Mouse (Mus musculus) liver, embryonic 11.5 days (tissue): ENCODE data around the gene Tars. TPM values are rescaled to one million over a fixed set of nuclear protein-coding genes. Genes with fewer than 3 reads are reported as not detected.
A peak's percentile ranks its signal among the peaks of the same experiment; 100 is the strongest.

Experiments
- ATAC-seq: fragments of 200-750 bp; cut with Nextera tagmentation; replicated peaks from 2 replicates; pipeline ENCODE4 v1.8.0; 2017; ENCODE audit warnings: moderate number of reproducible peaks, mild to moderate bottlenecking, moderate TSS enrichment, moderate library complexity; ENCODE audit not compliant: low FRiP score
- DNase-seq: peaks from one replicate; pipeline ENCODE4 v3.0.0-alpha.2; 2017; ENCODE audit warnings: low spot score
- H3K27ac ChIP-seq: fragments of 300-500 bp; sonication (generic); 2 replicates; pipeline ENCODE4 v1.5.1; 2014; ENCODE audit warnings: mild to moderate bottlenecking, low read depth, low read length, control low read depth
- H3K27me3 ChIP-seq: fragments of 300-500 bp; sonication (generic); replicated peaks from 2 replicates; pipeline ENCODE4 v1.6.1; 2014; ENCODE audit warnings: low read length, mixed read lengths; ENCODE audit not compliant: control insufficient read depth, insufficient read depth
- H3K36me3 ChIP-seq: fragments of 300-500 bp; sonication (generic); 2 replicates; pipeline ENCODE4 v1.6.1; 2014; ENCODE audit warnings: mild to moderate bottlenecking, low read length, moderate library complexity, mixed read lengths; ENCODE audit not compliant: control insufficient read depth, insufficient read depth
- H3K4me1 ChIP-seq: fragments of 300-500 bp; sonication (generic); replicated peaks from 2 replicates; pipeline ENCODE4 v1.6.1; 2014; ENCODE audit warnings: low read length, mixed read lengths; ENCODE audit not compliant: control insufficient read depth, insufficient read depth
- H3K4me2 ChIP-seq: fragments of 300-500 bp; sonication (generic); 2 replicates; pipeline ENCODE4 v1.6.1; 2014; ENCODE audit warnings: mild to moderate bottlenecking, control low read depth, moderate library complexity
- H3K4me3 ChIP-seq: fragments of 300-500 bp; sonication (generic); 2 replicates; pipeline ENCODE4 v1.5.1; 2014; ENCODE audit warnings: low read depth, low read length, control low read depth
- H3K9ac ChIP-seq: fragments of 300-500 bp; sonication (generic); 2 replicates; pipeline ENCODE4 v1.6.1; 2014; ENCODE audit warnings: low read depth, low read length, control low read depth
- H3K9me3 ChIP-seq: fragments of 300-500 bp; sonication (generic); 2 replicates; pipeline ENCODE4 v1.6.1; 2016; ENCODE audit warnings: low read length, inconsistent platforms, mixed read lengths; ENCODE audit not compliant: control insufficient read depth
- WGBS: fragments of 180-500 bp; shearing (Covaris S2); extraction: QIAGEN DNeasy Blood & Tissue Kit; methylation state at CpG from one replicate; pipeline ENCODE4 v1.1.7; 2014; 5-methylcytosine and 5-hydroxymethylcytosine counted together
- polyA plus RNA-seq: library from polyadenylated mRNA; unstranded; fragments of >200 nt; fragmentation: Nextera tagmentation; extraction: Ambion mirVana; gene quantifications from 2 replicates; pipeline ENCODE4 v1.2.1, GENCODE M21; 2014

Gene Tars
- polyA plus RNA-seq, 1 experiment from 2014 or later: 105 TPM

DNA sequence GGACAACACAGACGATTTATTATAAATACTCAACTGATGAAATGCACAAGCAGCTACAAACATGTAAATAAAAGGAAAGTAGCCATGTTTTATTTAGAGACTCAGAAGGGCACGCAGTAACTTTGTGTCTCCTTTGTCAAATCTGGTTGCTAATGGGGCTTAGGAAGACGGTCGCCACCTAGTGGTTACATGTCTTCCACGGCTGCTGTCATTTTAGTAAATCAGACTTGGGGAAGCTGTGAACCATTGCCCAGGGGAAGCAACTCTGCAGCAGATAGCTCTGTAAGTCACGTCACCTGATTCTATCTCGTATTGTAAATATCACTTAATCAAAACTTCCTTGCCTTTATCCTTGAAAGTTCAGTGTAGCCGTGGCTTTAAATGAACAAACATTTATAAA lies 7.9 kb upstream of the Tars start:
- ATAC-seq (no peak), DNase-seq (no peak)
- Histone ChIP-seq H3K4me3 (no peak overlapping the region), H3K9ac (no peak overlapping the region), H3K27me3 (no peaks in the 10 kb centered on the region), H3K9me3 (no peaks in the 10 kb centered on the region), H3K4me2 (no peak overlapping the region), H3K36me3 (no peaks in the 10 kb centered on the region), H3K27ac (no peak overlapping the region), H3K4me1 (no peaks in the 10 kb centered on the region)
- 12% methylated on average over 8 of the region's 8 CpGs for WGBS

DNA sequence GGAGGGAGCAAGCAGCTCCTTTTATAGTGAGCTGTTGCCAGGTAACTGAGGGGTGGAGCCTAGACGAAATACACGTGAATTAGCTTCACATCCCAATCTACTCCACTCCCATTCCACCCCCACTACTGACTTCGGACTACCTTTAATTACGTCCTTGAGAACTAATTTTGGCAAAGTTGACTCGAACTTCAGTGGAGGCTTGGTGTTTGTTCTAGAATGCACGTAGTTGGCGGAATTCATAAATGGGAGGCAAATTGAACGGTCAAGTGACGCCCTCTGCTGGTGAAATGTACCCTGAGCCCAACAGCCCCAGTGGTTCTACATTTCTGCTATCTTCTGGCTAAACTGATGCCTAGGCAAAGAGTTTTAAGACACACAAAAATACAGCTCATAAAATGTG lies 7.3 kb upstream of the Tars start:
- no peak for ATAC-seq
- Histone ChIP-seq H3K4me3 (no peak overlapping the region), H3K4me1 (no peaks in the 10 kb centered on the region), H3K27ac (no peak overlapping the region), H3K4me2 (peak overlapping the region; percentile 21; the same call in 1 of the 2 replicates), H3K27me3 (no peaks in the 10 kb centered on the region), H3K36me3 (no peaks in the 10 kb centered on the region), H3K9me3 (no peaks in the 10 kb centered on the region), H3K9ac (no peak overlapping the region)
- 28% methylated on average over 9 of the region's 9 CpGs for WGBS
- DNase-seq: no peak

DNA sequence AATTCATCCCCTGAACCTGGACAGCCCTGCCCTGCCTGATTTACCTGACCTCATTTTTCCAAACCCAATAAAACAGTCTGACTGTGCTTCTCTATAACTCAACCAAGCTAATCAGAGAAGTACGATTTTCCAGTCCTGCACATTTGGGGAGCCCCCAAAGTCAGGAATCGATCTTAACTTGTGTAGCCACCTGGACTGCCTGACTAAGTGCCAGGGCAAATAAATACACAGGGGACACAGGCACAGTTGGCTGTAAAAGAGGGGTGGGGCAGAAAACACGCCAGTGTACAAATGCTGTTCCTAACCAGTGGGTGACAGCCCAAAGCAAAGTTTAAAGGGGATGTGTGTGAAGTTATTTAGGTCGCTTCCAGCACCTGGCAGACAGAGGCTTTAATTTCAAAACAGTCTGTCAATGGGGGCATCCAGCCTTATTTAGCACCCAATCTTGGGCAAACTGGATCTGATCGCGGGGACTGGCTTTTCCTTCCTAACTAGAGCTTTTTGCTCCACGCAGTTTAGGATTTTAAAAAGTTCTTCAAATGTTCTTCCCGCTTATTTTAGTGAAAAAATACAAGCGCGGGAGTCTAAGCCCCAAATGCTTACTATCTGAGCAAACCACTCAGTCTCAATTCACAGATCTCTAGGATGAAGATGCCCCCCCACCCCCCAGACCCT lies 652 bp downstream of the Tars start:
- no peaks in the 10 kb centered on the region for H3K27me3 ChIP-seq
- H3K9me3 ChIP-seq: no peaks in the 10 kb centered on the region
- H3K4me1 ChIP-seq: peaks cover 7% of the 10 kb centered on the region
- H3K9ac ChIP-seq: peak overlapping the region; percentile 88
- WGBS: 6% methylated on average over 10 of the region's 10 CpGs
- H3K27ac ChIP-seq: no peak overlapping the region; the same call in 1 of the 2 replicates
- ATAC-seq: no peak
- H3K36me3 ChIP-seq: peaks cover 9% of the 10 kb centered on the region
- H3K4me2 ChIP-seq: peak overlapping the region; percentile 93
- DNase-seq: no peak
- H3K4me3 ChIP-seq: peak overlapping the region; percentile 86

GRCm38 (mm10) chr15:11396421-11396820 lies 3.0 kb downstream of the Tars start:
- Histone ChIP-seq H3K36me3 (peaks cover 30% of the 10 kb centered on the region), H3K27ac (no peak overlapping the region), H3K4me1 (peaks cover 7% of the 10 kb centered on the region), H3K27me3 (no peaks in the 10 kb centered on the region), H3K4me3 (no peak overlapping the region), H3K9me3 (no peaks in the 10 kb centered on the region), H3K9ac (no peak overlapping the region), H3K4me2 (no peak overlapping the region)
- ATAC-seq: no peak
- WGBS: 93% methylated on average over 6 of the region's 6 CpGs
- no peak for DNase-seq

GRCm38 (mm10) chr15:11392903-11393302 lies 6.6 kb downstream of the Tars start:
- Histone ChIP-seq H3K4me3 (no peak overlapping the region), H3K9me3 (no peaks in the 10 kb centered on the region), H3K9ac (no peak overlapping the region), H3K27ac (no peak overlapping the region), H3K4me1 (no peaks in the 10 kb centered on the region; the same call in 1 of the 2 replicates), H3K27me3 (no peaks in the 10 kb centered on the region), H3K36me3 (peaks cover 59% of the 10 kb centered on the region), H3K4me2 (no peak overlapping the region)
- ATAC-seq: no peak
- DNase-seq: no peak
- 96% methylated on average over 16 of the region's 16 CpGs for WGBS

- H3K27ac ChIP-seq: no peak overlapping the region
- 94% methylated on average over 21 of the region's 21 CpGs for WGBS
- H3K4me3 ChIP-seq: no peak overlapping the region
- H3K4me1 ChIP-seq: no peaks in the 10 kb centered on the region
- no peak overlapping the region for H3K4me2 ChIP-seq
- no peak overlapping the region for H3K9ac ChIP-seq
- no peak for DNase-seq
- H3K36me3 ChIP-seq: peaks cover 47% of the 10 kb centered on the region
- no peaks in the 10 kb centered on the region for H3K27me3 ChIP-seq
- ATAC-seq: no peak
- H3K9me3 ChIP-seq: no peaks in the 10 kb centered on the region
Observed at GRCm38 (mm10) chr15:11383796-11384195, 15.7 kb downstream of the Tars start.

GRCm38 (mm10) chr15:11382585-11382984 lies 16.9 kb downstream of the Tars start:
- Histone ChIP-seq H3K4me2 (no peak overlapping the region), H3K9ac (no peak overlapping the region), H3K9me3 (no peaks in the 10 kb centered on the region), H3K27me3 (no peaks in the 10 kb centered on the region), H3K4me3 (no peak overlapping the region), H3K27ac (no peak overlapping the region), H3K4me1 (no peaks in the 10 kb centered on the region), H3K36me3 (peaks cover 37% of the 10 kb centered on the region)
- no peak for ATAC-seq
- 83% methylated on average over 12 of the region's 12 CpGs for WGBS
- no peak for DNase-seq

DNA sequence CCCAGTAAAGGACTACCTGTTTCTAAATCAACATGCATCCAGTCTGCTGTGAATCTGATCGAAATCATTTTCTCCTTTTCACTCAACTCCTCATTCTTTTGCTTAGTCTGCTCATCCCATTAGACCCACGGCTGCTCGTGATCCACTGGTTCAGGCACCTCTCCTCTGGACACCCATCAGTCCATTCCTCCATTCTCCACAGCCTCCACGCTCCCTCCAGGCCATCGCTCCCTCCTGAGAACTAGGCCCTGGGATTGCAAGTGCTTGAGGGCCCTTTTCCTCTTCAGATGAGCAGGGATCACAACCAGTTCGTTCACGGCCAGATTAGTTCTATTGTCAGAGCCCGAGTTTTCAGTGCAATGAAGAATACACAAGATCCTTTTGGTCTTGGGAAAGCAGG lies 18.8 kb downstream of the Tars start:
- Histone ChIP-seq H3K4me2 (no peak overlapping the region), H3K4me3 (no peak overlapping the region), H3K4me1 (no peaks in the 10 kb centered on the region), H3K9me3 (no peaks in the 10 kb centered on the region), H3K9ac (no peak overlapping the region), H3K27me3 (no peaks in the 10 kb centered on the region), H3K36me3 (peaks cover 19% of the 10 kb centered on the region), H3K27ac (no peak overlapping the region)
- ATAC-seq: no peak
- WGBS: 79% methylated on average over 8 of the region's 8 CpGs
- DNase-seq: no peak

DNA sequence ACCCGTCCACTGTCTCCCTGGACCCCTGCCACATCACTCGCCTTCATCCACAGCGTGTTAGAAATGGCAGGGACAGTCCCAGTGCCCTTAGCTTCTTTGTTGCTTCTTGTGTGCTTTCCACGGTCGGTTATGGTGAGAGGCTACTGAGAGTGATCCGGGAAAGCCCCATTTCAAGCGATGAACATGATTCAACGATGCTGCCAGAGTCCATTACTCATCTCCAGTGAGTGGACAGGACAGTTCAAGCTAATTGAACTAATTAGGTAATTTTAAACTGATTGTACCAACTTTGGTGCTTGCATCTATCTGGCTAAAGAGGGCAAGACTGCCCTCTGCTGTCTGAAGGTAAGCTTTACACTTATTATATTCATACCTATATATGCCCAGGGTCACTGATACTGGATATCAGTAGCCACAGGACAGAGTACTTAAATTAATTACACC lies 19.4 kb downstream of the Tars start:
- H3K27me3 ChIP-seq: no peaks in the 10 kb centered on the region
- H3K27ac ChIP-seq: no peak overlapping the region
- 53% methylated on average over 8 of the region's 8 CpGs for WGBS
- DNase-seq (no peak), ATAC-seq (no peak; the same call in 1 of the 2 replicates)
- H3K4me1 ChIP-seq: no peaks in the 10 kb centered on the region
- H3K9ac ChIP-seq: no peak overlapping the region
- H3K9me3 ChIP-seq: no peaks in the 10 kb centered on the region
- H3K4me3 ChIP-seq: no peak overlapping the region
- peaks cover 15% of the 10 kb centered on the region for H3K36me3 ChIP-seq
- H3K4me2 ChIP-seq: no peak overlapping the region
